Mouse (Mus musculus) bone marrow macrophage, adult 2 months (primary cell): ENCODE data around the gene Adgra1.

Experiments used
- CTCF ChIP-seq: IDR thresholded peaks from 2 replicates; pipeline ENCODE4 v1.5.1; 2012; ENCODE audit warnings: low read depth, mild to moderate bottlenecking, low read length, moderate library complexity
- POLR2A ChIP-seq: IDR thresholded peaks from 2 replicates; pipeline ENCODE4 v1.6.1; 2012; ENCODE audit warnings: mild to moderate bottlenecking, low read depth, low read length, borderline replicate concordance

DNA sequence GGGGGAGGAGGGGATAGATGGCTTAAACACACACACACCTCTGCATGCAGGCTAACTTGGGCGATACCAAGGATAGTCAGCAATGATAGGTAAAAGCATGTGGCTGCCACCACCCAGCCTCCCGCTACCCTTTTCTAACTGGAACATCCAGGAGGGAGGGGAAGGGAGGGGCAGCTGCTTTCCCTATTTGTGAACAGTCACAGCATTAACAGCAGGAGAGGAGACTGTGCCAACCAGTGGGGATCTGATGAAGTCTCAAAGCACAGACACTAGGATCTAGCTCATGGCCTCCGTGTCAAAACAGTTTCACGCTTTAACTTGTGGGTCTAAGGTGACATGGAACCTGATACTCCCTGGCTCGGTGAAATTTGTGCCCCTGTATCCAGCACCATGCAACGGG lies 23.9 kb upstream of the Adgra1 start:
- no peak for TF ChIP-seq POLR2A
- TF ChIP-seq CTCF, result no peak
